Mouse (Mus musculus) kidney, adult 2 months (tissue): ENCODE results near the gene Magt1. TPM values are rescaled to one million over a fixed set of nuclear protein-coding genes. Genes with fewer than 3 reads are reported as not detected.
"Not testable (repeated sequence)": the region's sequence is repeated elsewhere in the genome, so short reads cannot be mapped to it uniquely, and the experiment has no call there.

Experiments
- DNase-seq: peaks from one replicate; pipeline ENCODE4 v3.0.0; 2021
- H3K27ac ChIP-seq: fragments of 200-500 bp; 2 replicates; pipeline ENCODE4 v1.5.1; 2012; ENCODE audit warnings: low read depth, low read length, control low read depth, inconsistent platforms; ENCODE audit not compliant: insufficient read depth
- H3K27me3 ChIP-seq: fragments of 200-500 bp; replicated peaks from 2 replicates; pipeline ENCODE4 v1.6.1; 2012; ENCODE audit warnings: mild to moderate bottlenecking, moderate library complexity, low read length, inconsistent platforms; ENCODE audit not compliant: control insufficient read depth, insufficient read depth
- H3K36me3 ChIP-seq: fragments of 200-500 bp; 2 replicates; pipeline ENCODE4 v1.6.1; 2012; ENCODE audit warnings: mild to moderate bottlenecking, moderate library complexity, low read length, inconsistent platforms; ENCODE audit not compliant: control insufficient read depth, insufficient read depth
- H3K4me1 ChIP-seq: fragments of 200-500 bp; 2 replicates; pipeline ENCODE4 v1.6.1; 2011; ENCODE audit warnings: low read length; ENCODE audit not compliant: control insufficient read depth, insufficient read depth
- H3K4me3 ChIP-seq: fragments of 200-500 bp; 2 replicates; pipeline ENCODE4 v1.5.1; 2011; ENCODE audit warnings: mild to moderate bottlenecking, low read depth, low read length, control low read depth; ENCODE audit not compliant: insufficient read depth
- CTCF ChIP-seq: fragments of 200-500 bp; conservative IDR thresholded peaks from 2 replicates; pipeline ENCODE4 v1.5.1; 2011; ENCODE audit warnings: low read depth, mild to moderate bottlenecking, control low read depth, low read length, moderate library complexity, mixed read lengths; ENCODE audit not compliant: insufficient read depth, insufficient read length
- POLR2A ChIP-seq: fragments of 200-500 bp; IDR thresholded peaks from one replicate; pipeline ENCODE4 v1.6.1; 2011; ENCODE audit warnings: low read depth, low read length, control low read depth
- WGBS: fragments of 180-500 bp; shearing (Covaris S2); methylation state at CpG from one replicate; pipeline ENCODE4 v1.1.7; 2018; 5-methylcytosine and 5-hydroxymethylcytosine counted together
- polyA plus RNA-seq: library from polyadenylated mRNA; depleted of rRNA; stranded (reverse); fragments of >200 nt; gene quantifications from 2 replicates; pipeline ENCODE4 v1.2.3, GENCODE M21; 2012

The Magt1 gene
- polyA plus RNA-seq, 1 experiment, result 16.4 TPM

DNA sequence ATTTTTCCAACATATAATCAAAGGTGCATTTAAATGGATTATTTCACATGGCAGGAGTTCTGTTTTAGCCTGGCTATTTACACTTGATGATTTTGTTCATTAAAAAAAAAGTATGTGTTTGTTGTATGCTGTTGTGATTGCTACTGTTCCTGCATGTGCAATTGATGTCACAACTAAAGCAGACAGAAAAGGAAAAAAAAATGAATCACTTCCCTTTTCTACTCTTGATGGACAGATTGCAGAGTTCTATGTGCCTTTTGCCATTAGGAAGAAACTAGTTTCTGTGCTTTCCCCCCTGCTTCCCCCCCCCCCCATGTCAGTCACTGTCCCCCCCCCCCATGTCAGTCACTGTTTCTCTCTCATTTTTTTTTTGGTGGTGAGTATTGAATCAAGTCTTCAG is 19.4 kb upstream of the Magt1 start:
- TF ChIP-seq CTCF, result no peak
- no peak for TF ChIP-seq POLR2A
- no peak for DNase-seq
- H3K4me3 ChIP-seq, result no peak overlapping the region
- H3K4me1 ChIP-seq, result peaks cover 2% of the 10 kb centered on the region; the same call in 1 of the 2 replicates
- no peaks in the 10 kb centered on the region for H3K36me3 ChIP-seq
- H3K27ac ChIP-seq, result no peak overlapping the region
- no peaks in the 10 kb centered on the region for H3K27me3 ChIP-seq

DNA sequence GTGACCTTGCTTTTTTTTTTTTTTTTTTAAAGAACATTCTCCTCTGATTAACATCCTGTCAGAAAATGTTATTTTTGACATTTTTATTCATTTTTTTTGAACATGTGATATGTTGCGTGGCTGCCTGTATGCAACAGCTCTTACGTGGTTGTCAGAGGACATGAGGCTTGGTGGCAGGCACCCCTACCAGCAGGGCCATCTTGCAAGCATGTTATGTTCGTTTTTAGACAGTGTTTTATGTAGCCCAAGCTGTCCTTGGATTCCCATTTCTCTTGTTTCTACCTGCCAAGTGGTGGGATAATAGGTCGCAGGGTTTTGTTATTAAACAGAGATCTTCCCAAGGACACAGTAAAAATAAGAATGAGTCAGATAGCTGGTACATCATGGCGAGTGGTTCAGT is 18.5 kb upstream of the Magt1 start:
- no peak for TF ChIP-seq CTCF
- Histone ChIP-seq H3K4me3 (no peak overlapping the region), H3K27ac (no peak overlapping the region), H3K27me3 (no peaks in the 10 kb centered on the region), H3K4me1 (peaks cover 2% of the 10 kb centered on the region; the same call in 1 of the 2 replicates), H3K36me3 (no peaks in the 10 kb centered on the region)
- WGBS, result 72% methylated on average over 5 of the region's 5 CpGs
- no peak for DNase-seq

DNA sequence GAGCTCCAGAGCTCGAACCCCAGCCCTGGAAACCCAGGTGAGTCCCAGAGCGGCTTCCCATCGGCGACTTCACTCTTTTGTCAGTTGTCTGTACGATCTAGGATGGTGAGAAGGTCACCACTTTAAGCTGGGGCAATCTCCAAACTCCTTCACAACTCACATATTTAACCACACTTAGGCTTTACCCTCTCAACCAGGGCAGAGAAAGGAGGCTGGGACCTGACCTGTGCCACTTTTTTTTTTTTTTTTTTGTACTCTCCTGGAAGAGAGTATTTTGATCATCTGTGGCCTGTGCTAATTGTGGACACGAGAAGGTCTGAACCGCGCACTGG is 15.6 kb upstream of the Magt1 start:
- Histone ChIP-seq H3K4me1 (peaks cover 2% of the 10 kb centered on the region; the same call in 1 of the 2 replicates), H3K27me3 (no peaks in the 10 kb centered on the region), H3K4me3 (peak overlapping the region; percentile 77), H3K27ac (peak overlapping the region; percentile 63; the same call in 1 of the 2 replicates), H3K36me3 (no peaks in the 10 kb centered on the region)
- no peak for DNase-seq
- TF ChIP-seq CTCF (no peak), POLR2A (no peak)
- 0% methylated on average over 8 of the region's 8 CpGs for WGBS

DNA sequence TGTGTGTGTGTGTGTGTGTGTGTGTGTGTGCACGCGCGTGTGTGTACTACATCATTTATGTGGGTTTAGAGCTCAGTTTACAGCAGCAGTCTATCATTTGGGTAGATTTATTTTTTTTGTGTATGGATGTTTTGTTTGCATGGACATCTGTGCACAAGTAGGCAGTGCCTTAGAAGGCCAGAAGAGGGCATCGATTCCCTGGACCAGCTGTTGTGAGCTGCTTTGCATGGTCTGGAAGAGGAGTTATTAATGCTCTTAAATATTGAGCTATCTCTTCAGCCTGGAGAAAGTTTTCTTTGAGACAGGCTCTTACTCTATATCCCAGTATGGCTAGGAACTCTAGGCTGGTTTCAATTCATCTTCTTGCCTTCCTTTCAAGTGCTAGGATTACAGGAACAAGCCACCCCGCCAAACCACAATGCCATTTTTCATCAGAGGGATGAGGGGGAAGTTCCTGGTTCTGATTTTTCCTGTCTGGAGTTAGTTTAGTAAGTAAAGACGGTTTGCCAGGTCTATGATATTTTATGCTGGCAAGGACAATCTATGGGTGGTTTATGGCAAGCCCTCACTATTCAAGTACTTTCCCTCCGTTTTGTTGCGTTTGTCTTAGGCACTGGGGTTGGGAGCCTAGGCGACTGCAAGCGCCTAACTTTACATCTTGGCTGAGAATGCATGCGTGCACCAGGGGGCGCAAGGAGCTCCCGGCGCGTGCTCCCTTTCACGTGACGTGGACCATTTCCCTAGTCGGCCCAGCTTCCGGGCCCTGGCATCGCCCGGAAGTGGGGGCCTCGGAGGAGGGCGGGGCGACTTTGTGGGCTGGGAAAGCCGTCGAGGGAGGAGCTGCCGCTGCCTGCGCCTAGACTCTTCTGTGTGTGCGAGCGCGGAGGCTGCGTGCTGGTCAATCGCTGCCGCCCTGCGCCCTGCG is 15.0 kb upstream of the Magt1 start, which contains the start of gene Atp7a:
Gene Atp7a (plus strand): TSS at position 859 of the 925 bp plus-strand sequence.
- Histone ChIP-seq H3K4me3 (peak within 1 kb of the TSS; percentile 77), H3K27me3 (no peaks in the 10 kb centered on the region), H3K36me3 (no peaks in the 10 kb centered on the region), H3K27ac (peak within 1 kb of the TSS; percentile 63; the same call in 1 of the 2 replicates), H3K4me1 (0 out of 2 replicates have a peak, but pooled peaks cover 2% of the 10 kb centered on the region)
- 1% methylated on average over 23 of the region's 36 CpGs for WGBS
- peak; percentile 96 for DNase-seq
- TF ChIP-seq POLR2A (peak; percentile 80), CTCF (peak; percentile 74)

DNA sequence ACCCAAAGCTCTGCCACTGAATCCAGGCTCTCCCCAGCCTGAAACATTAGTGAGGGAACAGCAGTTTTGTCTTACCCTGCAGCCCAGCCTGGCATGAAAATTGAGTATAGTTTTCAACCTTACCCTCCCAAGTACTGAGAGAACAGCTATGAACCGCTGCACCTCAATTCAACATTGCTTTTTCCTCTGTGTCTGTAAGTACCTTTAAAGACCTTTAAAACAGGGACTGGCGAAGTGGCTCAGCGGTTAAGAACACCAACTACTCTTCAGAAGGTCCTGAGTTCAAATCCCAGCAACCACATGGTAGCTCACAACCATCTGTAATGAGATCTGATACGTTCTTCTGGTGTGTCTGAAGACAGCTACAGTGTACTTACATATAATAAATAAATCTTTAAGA is 5.8 kb upstream of the Magt1 start:
- Histone ChIP-seq H3K4me3 (peak overlapping the region; percentile 35; the same call in 1 of the 2 replicates), H3K36me3 (no peaks in the 10 kb centered on the region; the same call in 1 of the 2 replicates), H3K27ac (0 out of 2 replicates have a peak overlapping the region, but pooled peaks have one; percentile 9), H3K27me3 (no peaks in the 10 kb centered on the region), H3K4me1 (no peaks in the 10 kb centered on the region; the same call in 1 of the 2 replicates)
- TF ChIP-seq CTCF (no peak), POLR2A (no peak)
- WGBS, result 64% methylated on average over 4 of the region's 4 CpGs
- no peak for DNase-seq

DNA sequence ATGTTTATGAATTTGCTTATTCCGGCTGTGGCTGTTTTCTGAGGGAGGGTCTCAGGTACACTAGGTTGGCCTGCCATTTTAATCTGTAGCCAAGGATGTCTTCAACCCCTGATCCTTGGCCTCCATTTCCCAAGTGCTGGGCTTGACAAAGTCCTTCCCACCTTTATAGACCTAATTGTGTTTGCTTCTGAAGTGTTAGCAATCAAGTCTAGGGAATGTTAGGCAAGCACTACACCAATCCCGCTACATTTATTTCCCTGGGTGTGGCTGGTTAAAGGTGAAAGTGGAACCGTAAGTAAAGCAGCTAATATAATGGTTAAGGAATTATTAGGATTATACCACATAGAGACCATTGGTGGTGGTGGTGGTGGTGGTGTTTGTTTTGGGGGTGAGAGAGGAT is 5.4 kb upstream of the Magt1 start:
- H3K36me3 ChIP-seq, result no peaks in the 10 kb centered on the region; the same call in 1 of the 2 replicates
- no peak for DNase-seq
- H3K4me1 ChIP-seq, result no peaks in the 10 kb centered on the region; the same call in 1 of the 2 replicates
- TF ChIP-seq CTCF (no peak), POLR2A (no peak)
- H3K27ac ChIP-seq, result peak overlapping the region; percentile 56
- H3K27me3 ChIP-seq, result no peaks in the 10 kb centered on the region
- peak overlapping the region; percentile 51 for H3K4me3 ChIP-seq
- 48% methylated on average over 3 of the region's 3 CpGs for WGBS

DNA sequence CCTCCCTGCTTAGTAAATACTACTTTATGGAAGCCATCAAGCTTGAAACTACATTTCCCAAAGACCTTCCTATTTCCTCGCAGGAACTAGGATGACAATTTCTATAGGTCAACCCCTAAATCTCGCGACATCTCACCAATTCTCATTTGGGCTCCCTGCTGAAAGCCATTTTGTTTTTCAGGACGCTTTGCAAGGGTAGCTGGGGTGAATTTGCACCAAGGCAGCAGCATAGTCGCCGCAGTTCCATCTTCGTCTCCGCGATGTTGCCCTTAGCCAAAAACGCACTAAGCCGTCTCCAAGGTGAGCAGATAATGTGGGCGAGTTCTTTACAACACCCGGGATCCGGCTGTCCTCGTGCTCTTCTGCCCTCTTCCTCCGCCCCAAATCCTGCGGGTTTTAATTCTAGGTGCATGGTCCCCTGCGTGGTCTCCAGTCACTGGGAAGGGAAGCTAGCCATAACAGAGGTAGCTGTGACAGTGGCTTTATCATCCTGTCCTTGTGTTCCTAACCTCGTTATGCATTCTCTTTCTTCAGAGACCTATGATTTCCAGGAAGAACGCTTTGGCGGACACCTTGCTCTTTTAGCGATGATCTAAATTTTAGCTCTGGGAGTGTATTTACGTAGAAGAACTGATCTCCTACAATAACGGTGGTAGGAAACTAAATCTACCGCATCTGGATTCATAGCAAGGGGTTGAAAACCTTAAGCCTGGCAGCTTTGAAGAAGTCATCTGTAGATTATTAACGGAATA is 4.0 kb upstream of the Magt1 start, which contains the start of gene Cox7b:
Gene Cox7b (plus strand): TSS at position 130 of the 752 bp plus-strand sequence.
- peak; percentile 90 for DNase-seq
- H3K4me3 ChIP-seq, result peak within 1 kb of the TSS; percentile 93

DNA sequence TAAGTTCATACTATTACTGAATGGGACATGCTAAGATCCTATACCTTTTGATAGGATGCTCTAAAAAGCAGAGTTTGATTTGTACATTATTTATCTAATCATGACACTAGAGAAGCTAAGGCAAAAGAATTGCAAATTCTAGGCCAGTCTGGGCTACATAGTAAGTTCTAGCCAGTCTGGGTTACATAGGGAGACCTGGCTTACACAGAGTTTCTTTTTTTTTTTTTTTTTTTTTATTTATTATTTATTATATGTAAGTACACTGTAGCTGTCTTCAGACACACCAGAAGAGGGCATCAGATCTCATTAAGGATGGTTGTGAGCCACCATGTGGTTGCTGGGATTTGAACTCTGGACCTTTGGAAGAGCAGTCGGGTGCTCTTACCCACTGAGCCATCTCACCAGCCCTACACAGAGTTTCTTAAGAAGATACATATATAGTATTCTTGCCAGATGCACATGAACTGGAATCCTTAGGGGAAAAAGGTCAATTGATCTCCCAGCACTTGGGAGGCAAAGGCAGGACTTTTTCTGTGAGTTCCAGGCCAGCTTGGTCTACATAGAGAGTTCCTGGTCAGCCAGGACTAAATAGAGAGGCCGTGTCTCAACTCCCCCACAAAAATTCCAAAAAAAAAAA is 3.2 kb upstream of the Magt1 start:
- not testable (repeated sequence) for H3K36me3 ChIP-seq, H3K4me3 ChIP-seq, DNase-seq, H3K4me1 ChIP-seq, H3K27me3 ChIP-seq
- peak overlapping the region; percentile 96 for H3K27ac ChIP-seq
- 50% methylated on average over 2 of the region's 2 CpGs for WGBS

More for the DNA sequence above, 4.0 kb upstream of the Magt1 start, which contains the start of gene Cox7b:
- H3K27me3 ChIP-seq, result no peaks in the 10 kb centered on the region
- peak within 1 kb of the TSS; percentile 96 for H3K27ac ChIP-seq
- H3K4me1 ChIP-seq, result no peaks in the 10 kb centered on the region; the same call in 1 of the 2 replicates
- under 1% methylated on average over 26 of the region's 26 CpGs for whole genome bisulfite sequencing
- TF ChIP-seq CTCF (no peak), POLR2A (no peak)
- H3K36me3 ChIP-seq, result no peaks in the 10 kb centered on the region; the same call in 1 of the 2 replicates
